Comparison of ENCODE assay signal across 7 mouse cellular contexts in the genomic region with DNA sequence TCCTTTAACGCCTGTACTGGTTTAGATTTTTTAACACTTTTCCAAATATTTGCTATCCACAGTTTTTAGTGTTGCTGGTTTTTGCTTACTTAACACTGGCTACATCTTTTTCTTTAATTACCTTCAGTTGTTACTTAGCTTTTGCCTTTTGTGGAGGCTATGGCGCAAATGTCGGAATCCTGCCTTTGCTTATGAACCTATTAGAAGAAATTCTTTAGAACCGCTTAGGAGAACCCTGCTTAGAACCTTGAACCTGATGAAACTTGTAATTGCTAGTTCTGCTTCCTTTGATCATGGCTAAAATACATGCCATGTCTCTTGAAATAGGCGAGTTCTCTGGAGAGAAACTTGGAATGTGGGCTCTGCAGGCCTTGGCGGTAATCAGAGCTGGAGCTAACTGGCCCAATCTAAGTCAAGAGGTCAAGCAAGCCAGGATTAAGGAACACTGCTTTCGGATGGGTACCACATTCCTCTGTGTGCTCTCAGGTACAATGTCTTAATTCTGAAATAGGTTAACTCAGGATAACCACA. TPM values are rescaled to one million over a fixed set of nuclear protein-coding genes. Genes with fewer than 3 reads are reported as not detected.
DNase-seq lines count a peak whose midpoint lies in the region; ATAC-seq and TF ChIP-seq lines count a peak whose summit lies in the region.

No protein-coding gene starts in this region.

- H3K4me3 ChIP-seq in bone marrow, adult 2 months (replicated peaks; ENCODE audit: control insufficient read depth, low read depth, low read length), result peak overlapping the region; percentile 54
- H3K4me3 ChIP-seq in heart, postnatal 0 days (ENCODE audit: low read depth, low read length), result peak overlapping the region; percentile 37
- H3K4me3 ChIP-seq in midbrain, embryonic 11.5 days (ENCODE audit: low read depth, low read length), result peak overlapping the region; percentile 39

- H3K4me1 ChIP-seq in bone marrow, adult 2 months (ENCODE audit: control insufficient read depth, insufficient read depth, low read length), result no peaks in the 10 kb centered on the region; the same call in 1 of the 2 replicates
- peaks cover 16% of the 10 kb centered on the region; the same call in 1 of the 2 replicates for H3K4me1 ChIP-seq in heart, postnatal 0 days (ENCODE audit: control insufficient read depth, insufficient read depth)
- peaks cover 11% of the 10 kb centered on the region for H3K4me1 ChIP-seq in midbrain, embryonic 11.5 days (ENCODE audit: control insufficient read depth, insufficient read depth, low read length)

- H3K9ac ChIP-seq in heart, postnatal 0 days (replicated peaks; ENCODE audit: low read depth, low read length), result peak overlapping the region; percentile 53
- H3K9ac ChIP-seq in midbrain, embryonic 11.5 days (ENCODE audit: low read length), result peak overlapping the region; percentile 77

- 41% methylated on average over 7 of the region's 7 CpGs for WGBS in bone marrow, adult 2 months
- 46% methylated on average over 7 of the region's 7 CpGs for WGBS in heart, postnatal 0 days
- 1% methylated on average over 7 of the region's 7 CpGs for WGBS in midbrain, embryonic 11.5 days

- H3K27ac ChIP-seq in bone marrow, adult 2 months (ENCODE audit: control insufficient read depth, insufficient read depth, low read depth, low read length, poor library complexity), result peak overlapping the region; percentile 93
- H3K27ac ChIP-seq in heart, postnatal 0 days (ENCODE audit: low read depth), result peak overlapping the region; percentile 66
- peak overlapping the region; percentile 81 for H3K27ac ChIP-seq in midbrain, embryonic 11.5 days (ENCODE audit: low read depth, low read length)

- H3K36me3 ChIP-seq in heart, postnatal 0 days (replicated peaks; ENCODE audit: control insufficient read depth, insufficient read depth, low read length), result no peaks in the 10 kb centered on the region
- no peaks in the 10 kb centered on the region for H3K36me3 ChIP-seq in midbrain, embryonic 11.5 days (ENCODE audit: control insufficient read depth, insufficient read depth, low read length)

- DNase-seq in ES-CJ7 (ENCODE audit: low read depth, low spot score), result peak; percentile 87
- no peak for DNase-seq in heart, postnatal 0 days (ENCODE audit: low spot score)
- DNase-seq in midbrain, embryonic 11.5 days (ENCODE audit: low spot score, missing footprints), result peak; percentile 93
- DNase-seq in urinary bladder, adult 2 months (ENCODE audit: low spot score), result no peak
- no peak for DNase-seq in layer of hippocampus, adult 9-11 months
- DNase-seq in spleen, postnatal 14 days (ENCODE audit: low spot score in 2 of 2), result no peak

- peak overlapping the region; percentile 53 for H3K4me2 ChIP-seq in heart, postnatal 0 days (ENCODE audit: low read depth, low read length)
- peak overlapping the region; percentile 61 for H3K4me2 ChIP-seq in midbrain, embryonic 11.5 days

- no peak for TF ChIP-seq CTCF in bone marrow, adult 2 months (IDR thresholded peaks at IDR 0.05; ENCODE audit: control insufficient read depth, insufficient read depth, low read length)
- no peak for TF ChIP-seq CTCF in heart, postnatal 0 days (IDR thresholded peaks at IDR 0.05; ENCODE audit: low read depth)

- no peaks in the 10 kb centered on the region for H3K27me3 ChIP-seq in heart, postnatal 0 days (ENCODE audit: control insufficient read depth, insufficient read depth, low read length)
- H3K27me3 ChIP-seq in midbrain, embryonic 11.5 days (ENCODE audit: control insufficient read depth, insufficient read depth, low read length), result no peaks in the 10 kb centered on the region

- no peaks in the 10 kb centered on the region for H3K9me3 ChIP-seq in heart, postnatal 0 days (replicated peaks; ENCODE audit: control insufficient read depth, low read length)
- no peaks in the 10 kb centered on the region for H3K9me3 ChIP-seq in midbrain, embryonic 11.5 days (ENCODE audit: control insufficient read depth, low read length)

- TF ChIP-seq EP300 in heart, postnatal 0 days (IDR thresholded peaks at IDR 0.05; ENCODE audit: low read depth), result no peak

- ATAC-seq in heart, postnatal 0 days (ENCODE audit: insufficient read depth, low read depth), result no peak
- ATAC-seq in midbrain, embryonic 11.5 days (ENCODE audit: low FRiP score), result no peak

- no peak for TF ChIP-seq POLR2A in bone marrow, adult 2 months (IDR thresholded peaks at IDR 0.05; ENCODE audit: borderline replicate concordance, control insufficient read depth, low read depth, low read length)

RNA-seq across cellular contexts. Expression of a gene that starts 0.9 kb away (rescaled TPM):
- polyA plus RNA-seq in bone marrow, adult 2 months (2011; ENCODE audit: insufficient read depth, insufficient read length, low replicate concordance, missing spikeins), result 7.1 and 11.3 TPM in 2 replicates
- 116 and 155 TPM in 2 replicates for total RNA-seq in heart, postnatal 0 days (2014; rRNA removed; ENCODE audit: low replicate concordance)
- 1.2 and 1.8 TPM in 2 replicates for polyA plus RNA-seq in heart, postnatal 0 days (2015; fragmentation: Nextera tagmentation; extraction: Ambion mirVana)
- 7.4 and 9.8 TPM in 2 replicates for polyA plus RNA-seq in midbrain, embryonic 11.5 days (2014; fragmentation: Nextera tagmentation; extraction: Ambion mirVana)
- polyA plus RNA-seq in urinary bladder, adult 2 months (2012; rRNA removed), result 2.5 and 2.6 TPM in 2 replicates

RNA-seq across cellular contexts. Expression of a gene that starts 2.2 kb away (rescaled TPM):
- 2.6 and 4.3 TPM in 2 replicates for polyA plus RNA-seq in bone marrow, adult 2 months (2011; ENCODE audit: insufficient read depth, insufficient read length, low replicate concordance, missing spikeins)
- total RNA-seq in heart, postnatal 0 days (2014; rRNA removed; ENCODE audit: low replicate concordance), result 568 and 769 TPM in 2 replicates
- 0.27 and 1.8 TPM in 2 replicates for polyA plus RNA-seq in heart, postnatal 0 days (2015; fragmentation: Nextera tagmentation; extraction: Ambion mirVana)
- polyA plus RNA-seq in midbrain, embryonic 11.5 days (2014; fragmentation: Nextera tagmentation; extraction: Ambion mirVana), result 1.9 and 2.2 TPM in 2 replicates
- polyA plus RNA-seq in urinary bladder, adult 2 months (2012; rRNA removed), result 1.6 and 1.9 TPM in 2 replicates

RNA-seq across cellular contexts. Expression of a gene that starts 2.4 kb away (rescaled TPM):
- 32.4 and 40.5 TPM in 2 replicates for polyA plus RNA-seq in bone marrow, adult 2 months (2011; ENCODE audit: insufficient read depth, insufficient read length, low replicate concordance, missing spikeins)
- total RNA-seq in heart, postnatal 0 days (2014; rRNA removed; ENCODE audit: low replicate concordance), result 603 and 951 TPM in 2 replicates
- 1.3 and 1.6 TPM in 2 replicates for polyA plus RNA-seq in heart, postnatal 0 days (2015; fragmentation: Nextera tagmentation; extraction: Ambion mirVana)
- 2.6 and 4.9 TPM in 2 replicates for polyA plus RNA-seq in midbrain, embryonic 11.5 days (2014; fragmentation: Nextera tagmentation; extraction: Ambion mirVana)
- 0.75 TPM in 1 of 2 replicates, not detected in the other for polyA plus RNA-seq in urinary bladder, adult 2 months (2012; rRNA removed)

RNA-seq across cellular contexts. Expression of a gene that starts 5.0 kb away (rescaled TPM):
- 50.4 and 64.8 TPM in 2 replicates for polyA plus RNA-seq in bone marrow, adult 2 months (2011; ENCODE audit: insufficient read depth, insufficient read length, low replicate concordance, missing spikeins)
- total RNA-seq in heart, postnatal 0 days (2014; rRNA removed; ENCODE audit: low replicate concordance), result 1,649 and 2,136 TPM in 2 replicates
- polyA plus RNA-seq in heart, postnatal 0 days (2015; fragmentation: Nextera tagmentation; extraction: Ambion mirVana), result 18.8 and 21.2 TPM in 2 replicates
- 99.4 and 124 TPM in 2 replicates for polyA plus RNA-seq in midbrain, embryonic 11.5 days (2014; fragmentation: Nextera tagmentation; extraction: Ambion mirVana)
- polyA plus RNA-seq in urinary bladder, adult 2 months (2012; rRNA removed), result 0.47 and 3.4 TPM in 2 replicates

RNA-seq across cellular contexts. Expression of a gene that starts 5.2 kb away (rescaled TPM):
- polyA plus RNA-seq in bone marrow, adult 2 months (2011; ENCODE audit: insufficient read depth, insufficient read length, low replicate concordance, missing spikeins), result 65.5 and 109 TPM in 2 replicates
- total RNA-seq in heart, postnatal 0 days (2014; rRNA removed; ENCODE audit: low replicate concordance), result 1,110 and 1,666 TPM in 2 replicates
- 2.5 and 4.3 TPM in 2 replicates for polyA plus RNA-seq in heart, postnatal 0 days (2015; fragmentation: Nextera tagmentation; extraction: Ambion mirVana)
- polyA plus RNA-seq in midbrain, embryonic 11.5 days (2014; fragmentation: Nextera tagmentation; extraction: Ambion mirVana), result 3.9 and 6.2 TPM in 2 replicates
- polyA plus RNA-seq in urinary bladder, adult 2 months (2012; rRNA removed), result 7.4 and 9.9 TPM in 2 replicates

Comparison
In these comparisons a context has a peak if more than half of its experiments do, and no peak if none do; other contexts are left out.
1. DNase-seq: peak in ES-CJ7 (single experiment) and midbrain, embryonic 11.5 days (single experiment); none in heart, postnatal 0 days (single experiment), urinary bladder, adult 2 months (single experiment), layer of hippocampus, adult 9-11 months (single experiment) and spleen, postnatal 14 days (0 of 2).
2. Peak in every context shown above with its lines, with median percentiles within 50 percentile points of each other: H3K27ac ChIP-seq and H3K4me3 ChIP-seq.